Mouse (Mus musculus): ENCODE measurements around the gene Fam173b. TPM values are rescaled to one million over a fixed set of nuclear protein-coding genes. Genes with fewer than 3 reads are reported as not detected.

Gene Fam173b
- polyA plus RNA-seq, 1 experiment = 37.8 TPM

GRCm38 (mm10) chr15:31611027-31611426 is 9.4 kb downstream of the Fam173b start:
- TF ChIP-seq MAX (IDR thresholded peaks at IDR 0.05; ENCODE audit: low read depth) = no peak
- TF ChIP-seq TCF3 (IDR thresholded peaks at IDR 0.05; ENCODE audit: insufficient read length, low read depth) = no peak
- no peak for TF ChIP-seq TCF12 (IDR thresholded peaks at IDR 0.05; ENCODE audit: insufficient read depth, poor library complexity, severe bottlenecking)
- TF ChIP-seq SRF (IDR thresholded peaks at IDR 0.05; ENCODE audit: control insufficient read depth, insufficient read length, low read depth) = no peak
- TF ChIP-seq REST (IDR thresholded peaks at IDR 0.05; ENCODE audit: insufficient read depth, insufficient read length) = no peak
- TF ChIP-seq E2F4 (IDR thresholded peaks at IDR 0.05; ENCODE audit: insufficient read depth) = no peak
- no peak for TF ChIP-seq USF1 (IDR thresholded peaks at IDR 0.05; ENCODE audit: low read depth)
- no peak for TF ChIP-seq POLR2A (IDR thresholded peaks at IDR 0.05; ENCODE audit: insufficient read length, low read depth)
- no peak for TF ChIP-seq MYOD1 (IDR thresholded peaks at IDR 0.05; ENCODE audit: control insufficient read depth in 1 of 3, insufficient read length in 2 of 3, low read depth in 2 of 3)
- no peak for TF ChIP-seq CEBPB (IDR thresholded peaks at IDR 0.05; ENCODE audit: insufficient read depth, poor library complexity, severe bottlenecking)
- no peak for TF ChIP-seq POLR2AphosphoS2 (IDR thresholded peaks at IDR 0.05; ENCODE audit: insufficient read length, low read depth)
- no peak for TF ChIP-seq MYOG (IDR thresholded peaks at IDR 0.05; ENCODE audit: control insufficient read depth in 1 of 3, insufficient read depth in 1 of 3, insufficient read length in 2 of 3, low read depth in 2 of 3)
- no peak overlapping the region for H3K4me3 ChIP-seq

GRCm38 (mm10) chr15:31611976-31612375 is 10.3 kb downstream of the Fam173b start:
- Histone ChIP-seq H3K79me2 (ENCODE audit: control insufficient read depth, insufficient read depth) (no peaks in the 10 kb centered on the region), H3K4me3 (no peak overlapping the region), H3K4me2 (ENCODE audit: low read depth) (no peak overlapping the region), H3K36me3 (ENCODE audit: control insufficient read depth, insufficient read depth) (peaks cover 24% of the 10 kb centered on the region), H3ac (ENCODE audit: control insufficient read depth, insufficient read length) (no peak overlapping the region), H3K27me3 (ENCODE audit: control insufficient read depth, insufficient read depth, insufficient read length) (no peaks in the 10 kb centered on the region)
- TF ChIP-seq E2F4 (IDR thresholded peaks at IDR 0.05; ENCODE audit: insufficient read depth) (no peak), USF1 (IDR thresholded peaks at IDR 0.05; ENCODE audit: low read depth) (no peak), MAX (IDR thresholded peaks at IDR 0.05; ENCODE audit: low read depth) (no peak), MYOG (IDR thresholded peaks at IDR 0.05; ENCODE audit: control insufficient read depth in 1 of 3, insufficient read depth in 1 of 3, insufficient read length in 2 of 3, low read depth in 2 of 3) (no peak), TCF3 (IDR thresholded peaks at IDR 0.05; ENCODE audit: insufficient read length, low read depth) (no peak), POLR2A (IDR thresholded peaks at IDR 0.05; ENCODE audit: insufficient read length, low read depth) (no peak), POLR2AphosphoS2 (IDR thresholded peaks at IDR 0.05; ENCODE audit: insufficient read length, low read depth) (no peak), REST (IDR thresholded peaks at IDR 0.05; ENCODE audit: insufficient read depth, insufficient read length) (no peak), CEBPB (IDR thresholded peaks at IDR 0.05; ENCODE audit: insufficient read depth, poor library complexity, severe bottlenecking) (no peak), MYOD1 (IDR thresholded peaks at IDR 0.05; ENCODE audit: control insufficient read depth in 1 of 3, insufficient read length in 2 of 3, low read depth in 2 of 3) (no peak), TCF12 (IDR thresholded peaks at IDR 0.05; ENCODE audit: insufficient read depth, poor library complexity, severe bottlenecking) (no peak), SRF (IDR thresholded peaks at IDR 0.05; ENCODE audit: control insufficient read depth, insufficient read length, low read depth) (no peak)

More at GRCm38 (mm10) chr15:31611027-31611426, 9.4 kb downstream of the Fam173b start:
- Histone ChIP-seq H3K79me2 (ENCODE audit: control insufficient read depth, insufficient read depth) (no peaks in the 10 kb centered on the region), H3K4me2 (ENCODE audit: low read depth) (no peak overlapping the region), H3K27me3 (ENCODE audit: control insufficient read depth, insufficient read depth, insufficient read length) (no peaks in the 10 kb centered on the region), H3K36me3 (ENCODE audit: control insufficient read depth, insufficient read depth) (peaks cover 22% of the 10 kb centered on the region), H3ac (ENCODE audit: control insufficient read depth, insufficient read length) (no peak overlapping the region)

- no peaks in the 10 kb centered on the region for H3K27me3 ChIP-seq (ENCODE audit: control insufficient read depth, insufficient read depth, insufficient read length)
- TF ChIP-seq POLR2AphosphoS2 (IDR thresholded peaks at IDR 0.05; ENCODE audit: insufficient read length, low read depth) = no peak
- TF ChIP-seq MYOG (IDR thresholded peaks at IDR 0.05; ENCODE audit: control insufficient read depth in 1 of 3, insufficient read depth in 1 of 3, insufficient read length in 2 of 3, low read depth in 2 of 3) = no peak
- no peak for TF ChIP-seq SRF (IDR thresholded peaks at IDR 0.05; ENCODE audit: control insufficient read depth, insufficient read length, low read depth)
- TF ChIP-seq TCF3 (IDR thresholded peaks at IDR 0.05; ENCODE audit: insufficient read length, low read depth) = no peak
- TF ChIP-seq POLR2A (IDR thresholded peaks at IDR 0.05; ENCODE audit: insufficient read length, low read depth) = no peak
- no peak for TF ChIP-seq E2F4 (IDR thresholded peaks at IDR 0.05; ENCODE audit: insufficient read depth)
- no peak for TF ChIP-seq TCF12 (IDR thresholded peaks at IDR 0.05; ENCODE audit: insufficient read depth, poor library complexity, severe bottlenecking)
- no peak for TF ChIP-seq CEBPB (IDR thresholded peaks at IDR 0.05; ENCODE audit: insufficient read depth, poor library complexity, severe bottlenecking)
- no peak for TF ChIP-seq MYOD1 (IDR thresholded peaks at IDR 0.05; ENCODE audit: control insufficient read depth in 1 of 3, insufficient read length in 2 of 3, low read depth in 2 of 3)
- TF ChIP-seq USF1 (IDR thresholded peaks at IDR 0.05; ENCODE audit: low read depth) = no peak
- TF ChIP-seq REST (IDR thresholded peaks at IDR 0.05; ENCODE audit: insufficient read depth, insufficient read length) = no peak
- TF ChIP-seq MAX (IDR thresholded peaks at IDR 0.05; ENCODE audit: low read depth) = no peak
- H3ac ChIP-seq (ENCODE audit: control insufficient read depth, insufficient read length) = no peak overlapping the region
- no peak overlapping the region for H3K4me2 ChIP-seq (ENCODE audit: low read depth)
- H3K79me2 ChIP-seq (ENCODE audit: control insufficient read depth, insufficient read depth) = no peaks in the 10 kb centered on the region
- no peak overlapping the region for H3K4me3 ChIP-seq
- peaks cover 41% of the 10 kb centered on the region for H3K36me3 ChIP-seq (ENCODE audit: control insufficient read depth, insufficient read depth)
Measured at GRCm38 (mm10) chr15:31613826-31614453, 12.3 kb downstream of the Fam173b start.

- no peak for TF ChIP-seq MYOG (IDR thresholded peaks at IDR 0.05; ENCODE audit: control insufficient read depth in 1 of 3, insufficient read depth in 1 of 3, insufficient read length in 2 of 3, low read depth in 2 of 3)
- no peak for TF ChIP-seq POLR2A (IDR thresholded peaks at IDR 0.05; ENCODE audit: insufficient read length, low read depth)
- no peak for TF ChIP-seq MAX (IDR thresholded peaks at IDR 0.05; ENCODE audit: low read depth)
- TF ChIP-seq CEBPB (IDR thresholded peaks at IDR 0.05; ENCODE audit: insufficient read depth, poor library complexity, severe bottlenecking) = no peak
- TF ChIP-seq TCF3 (IDR thresholded peaks at IDR 0.05; ENCODE audit: insufficient read length, low read depth) = no peak
- no peak for TF ChIP-seq POLR2AphosphoS2 (IDR thresholded peaks at IDR 0.05; ENCODE audit: insufficient read length, low read depth)
- TF ChIP-seq TCF12 (IDR thresholded peaks at IDR 0.05; ENCODE audit: insufficient read depth, poor library complexity, severe bottlenecking) = no peak
- Histone ChIP-seq H3K27me3 (ENCODE audit: control insufficient read depth, insufficient read depth, insufficient read length) (no peaks in the 10 kb centered on the region), H3K36me3 (ENCODE audit: control insufficient read depth, insufficient read depth) (peaks cover 45% of the 10 kb centered on the region), H3K4me2 (ENCODE audit: low read depth) (no peak overlapping the region), H3ac (ENCODE audit: control insufficient read depth, insufficient read length) (no peak overlapping the region), H3K79me2 (ENCODE audit: control insufficient read depth, insufficient read depth) (no peaks in the 10 kb centered on the region), H3K4me3 (no peak overlapping the region)
Measured at GRCm38 (mm10) chr15:31614666-31615065, 13.0 kb downstream of the Fam173b start.
